Mouse (Mus musculus) limb, embryonic 10.5 days (tissue): ENCODE measurements around the gene Acly. TPM values are rescaled to one million over a fixed set of nuclear protein-coding genes. Genes with fewer than 3 reads are reported as not detected.

Experiments
- DNase-seq: peaks from one replicate; pipeline ENCODE4 v3.0.0-alpha.2; 2017; ENCODE audit warnings: low spot score
- H3K27ac ChIP-seq: fragments of 300-500 bp; sonication (generic); 2 replicates; pipeline ENCODE4 v1.5.1; 2016; ENCODE audit warnings: mild to moderate bottlenecking
- H3K27me3 ChIP-seq: fragments of 300-500 bp; sonication (generic); 2 replicates; pipeline ENCODE4 v1.6.1; 2016; ENCODE audit warnings: low read depth, mild to moderate bottlenecking; ENCODE audit not compliant: poor library complexity, severe bottlenecking
- H3K36me3 ChIP-seq: fragments of 300-500 bp; sonication (generic); 2 replicates; pipeline ENCODE4 v1.6.1; 2016; ENCODE audit warnings: mild to moderate bottlenecking, moderate library complexity
- H3K4me1 ChIP-seq: fragments of 300-500 bp; sonication (generic); 2 replicates; pipeline ENCODE4 v1.6.1; 2016
- H3K4me3 ChIP-seq: fragments of 300-500 bp; sonication (generic); 2 replicates; pipeline ENCODE4 v1.5.1; 2016; ENCODE audit warnings: mild to moderate bottlenecking, moderate library complexity
- H3K9me3 ChIP-seq: fragments of 300-500 bp; sonication (generic); replicated peaks from 2 replicates; pipeline ENCODE4 v1.6.1; 2016; ENCODE audit warnings: mild to moderate bottlenecking
- WGBS: fragments of 180-500 bp; shearing (Covaris S2); methylation state at CpG from one replicate; pipeline ENCODE4 v1.1.7; 2016; 5-methylcytosine and 5-hydroxymethylcytosine counted together
- microRNA-seq: library from miRNA; unstranded; fragments of <30 nt; microRNA quantifications from one replicate; pipeline ENCODE4, GENCODE M21; 2017
- polyA plus RNA-seq: library from polyadenylated mRNA; unstranded; fragments of >200 nt; fragmentation: Nextera tagmentation; extraction: Ambion mirVana; gene quantifications from 2 replicates; pipeline ENCODE4 v1.2.1, GENCODE M21; 2016

Acly gene
- polyA plus RNA-seq, 1 experiment from 2014 or later = 263 TPM

GRCm38 (mm10) chr11:100442625-100443024 is 85.2 kb downstream of the Acly start:
- no peak for DNase-seq
- 88% methylated on average over 6 of the region's 6 CpGs for WGBS

GRCm38 (mm10) chr11:100441797-100442196 is 86.0 kb downstream of the Acly start, which contains the start of the genes Nt5c3b and Klhl10:
Gene Nt5c3b, minus strand, starts transcription at chr11:100441808.
Gene Klhl10, plus strand, starts transcription at chr11:100441917.
- 87% methylated on average over 8 of the region's 8 CpGs for WGBS
- Histone ChIP-seq H3K27ac (peak within 1 kb of the TSS; percentile 97), H3K36me3 (peaks cover 31% of the 10 kb centered on the region), H3K4me1 (peaks cover 24% of the 10 kb centered on the region), H3K27me3 (no peaks in the 10 kb centered on the region), H3K9me3 (no peaks in the 10 kb centered on the region), H3K4me3 (peak within 1 kb of the TSS; percentile 99)
- no peak for DNase-seq

More at GRCm38 (mm10) chr11:100442625-100443024, 85.2 kb downstream of the Acly start:
- Histone ChIP-seq H3K9me3 (no peaks in the 10 kb centered on the region), H3K27me3 (no peaks in the 10 kb centered on the region), H3K4me1 (peaks cover 24% of the 10 kb centered on the region), H3K36me3 (peaks cover 22% of the 10 kb centered on the region), H3K4me3 (no peak overlapping the region), H3K27ac (no peak overlapping the region)

DNA sequence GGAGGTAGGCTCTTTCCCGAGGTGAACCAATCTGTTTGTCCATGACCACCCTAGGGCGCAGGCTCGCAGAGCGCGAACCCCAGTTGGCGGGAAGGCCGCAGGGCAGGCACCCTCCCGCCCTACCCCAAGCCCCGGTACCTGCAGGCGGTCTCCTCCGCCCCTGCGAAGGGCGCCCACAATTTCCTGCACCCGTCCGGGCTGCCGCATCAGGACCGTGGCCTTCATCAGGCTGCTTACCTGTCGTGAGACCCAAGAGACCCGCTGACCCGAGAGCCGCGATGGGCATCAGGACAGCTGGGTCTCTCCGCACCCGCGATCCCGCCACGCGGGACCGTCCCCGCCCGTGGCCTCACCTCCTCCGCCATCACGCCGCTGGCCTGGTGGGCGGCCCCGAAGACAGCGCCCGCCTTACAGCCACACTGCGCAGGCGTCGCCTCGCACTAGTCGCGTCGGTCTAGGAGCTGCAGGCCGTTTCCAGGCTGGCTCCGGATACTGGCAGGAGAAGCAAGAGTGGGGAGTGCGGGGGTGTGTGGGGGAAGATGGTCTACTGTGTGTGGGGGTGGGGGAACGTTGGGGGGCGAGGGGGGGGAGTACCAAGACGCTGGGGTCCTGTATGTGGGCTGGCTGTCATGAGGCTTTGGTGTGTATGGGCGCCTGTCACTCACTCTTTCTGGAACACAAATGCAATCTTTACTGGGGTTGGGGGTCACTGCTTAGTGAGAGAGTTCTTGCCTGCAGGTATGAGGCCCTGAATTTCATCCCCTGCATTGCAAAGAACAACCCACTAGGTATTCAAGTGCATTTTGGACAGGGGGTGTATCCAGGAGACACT is 86.9 kb downstream of the Acly start:
- Histone ChIP-seq H3K27ac (peak overlapping the region; percentile 97), H3K4me3 (peak overlapping the region; percentile 99), H3K4me1 (peaks cover 24% of the 10 kb centered on the region), H3K27me3 (no peaks in the 10 kb centered on the region), H3K9me3 (no peaks in the 10 kb centered on the region), H3K36me3 (peaks cover 40% of the 10 kb centered on the region)
- peak; percentile 87 for DNase-seq
- WGBS = 1% methylated on average over 52 of the region's 52 CpGs

- no peak overlapping the region for H3K4me3 ChIP-seq
- H3K4me1 ChIP-seq = peaks cover 24% of the 10 kb centered on the region
- DNase-seq = no peak
- H3K27me3 ChIP-seq = no peaks in the 10 kb centered on the region
- H3K27ac ChIP-seq = no peak overlapping the region
- H3K9me3 ChIP-seq = no peaks in the 10 kb centered on the region
- H3K36me3 ChIP-seq = peaks cover 66% of the 10 kb centered on the region
- 96% methylated on average over 1 of the region's 1 CpGs for WGBS
Observed at GRCm38 (mm10) chr11:100437901-100438300, 89.9 kb downstream of the Acly start.

GRCm38 (mm10) chr11:100435678-100436246 is 92.0 kb downstream of the Acly start:
- Histone ChIP-seq H3K36me3 (peaks cover 86% of the 10 kb centered on the region), H3K27ac (no peak overlapping the region), H3K4me3 (no peak overlapping the region), H3K27me3 (no peaks in the 10 kb centered on the region), H3K4me1 (peaks cover 12% of the 10 kb centered on the region), H3K9me3 (no peaks in the 10 kb centered on the region)
- WGBS = 84% methylated on average over 9 of the region's 9 CpGs
- no peak for DNase-seq

DNA sequence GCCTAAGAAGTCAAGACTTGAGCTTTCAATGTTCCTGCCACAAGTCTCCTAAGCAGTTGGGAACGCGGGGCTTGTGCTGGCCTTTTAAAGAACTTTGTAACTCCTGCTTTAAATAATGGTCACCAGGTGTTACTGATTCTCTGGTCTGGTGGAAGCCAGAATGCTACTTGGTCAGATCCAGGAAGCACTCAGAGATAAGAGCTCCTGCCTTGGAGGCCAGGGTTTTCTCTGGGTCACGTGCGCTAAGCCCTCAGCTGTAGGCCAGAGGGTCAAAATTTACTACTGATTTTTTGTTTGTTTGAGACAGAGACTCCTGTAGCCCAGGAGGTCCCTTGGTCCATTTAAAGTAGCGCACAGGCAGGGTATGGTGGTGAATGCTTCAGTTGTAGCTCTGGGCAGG is 95.8 kb downstream of the Acly start:
- DNase-seq = no peak
- H3K4me1 ChIP-seq = no peaks in the 10 kb centered on the region
- H3K4me3 ChIP-seq = no peak overlapping the region
- H3K36me3 ChIP-seq = peaks cover 90% of the 10 kb centered on the region
- 91% methylated on average over 5 of the region's 5 CpGs for WGBS
- H3K9me3 ChIP-seq = no peaks in the 10 kb centered on the region
- no peaks in the 10 kb centered on the region for H3K27me3 ChIP-seq
- H3K27ac ChIP-seq = no peak overlapping the region

- no peak for DNase-seq
- H3K9me3 ChIP-seq = no peaks in the 10 kb centered on the region
- no peak overlapping the region for H3K27ac ChIP-seq
- H3K4me1 ChIP-seq = no peaks in the 10 kb centered on the region
- peaks cover 84% of the 10 kb centered on the region for H3K36me3 ChIP-seq
- H3K27me3 ChIP-seq = no peaks in the 10 kb centered on the region
- no peak overlapping the region for H3K4me3 ChIP-seq
- WGBS = 95% methylated on average over 7 of the region's 7 CpGs
Observed at GRCm38 (mm10) chr11:100430052-100430451, 97.7 kb downstream of the Acly start.

DNA sequence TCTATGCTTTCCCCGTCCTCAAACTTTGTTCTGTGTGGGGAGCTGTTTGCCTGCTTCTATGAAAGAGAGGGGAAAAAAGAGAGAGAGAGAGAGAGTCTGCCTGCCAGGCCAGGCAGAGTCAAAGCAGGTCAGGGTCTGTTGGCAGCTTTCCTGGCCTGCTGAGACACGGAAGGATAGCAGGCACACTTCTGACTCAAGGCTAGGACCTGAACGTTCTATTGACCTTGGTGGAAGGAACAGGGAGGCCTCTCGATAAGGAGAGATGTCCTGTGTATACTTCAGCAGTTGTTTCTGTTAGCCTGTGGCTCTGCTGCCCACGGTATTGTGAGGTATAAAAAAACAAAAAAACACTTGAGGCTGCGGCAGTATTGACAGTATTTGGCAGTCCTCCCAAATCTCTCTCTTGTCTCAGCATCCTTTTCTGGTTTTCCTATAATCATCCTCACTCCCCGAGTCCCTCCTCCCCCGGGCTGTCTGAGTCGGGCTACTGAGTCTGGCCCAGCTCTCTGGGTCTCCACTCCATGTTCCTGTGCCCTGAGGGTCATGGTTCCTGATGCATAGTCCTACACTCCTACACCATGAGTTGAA is 99.1 kb downstream of the Acly start:
- Histone ChIP-seq H3K4me1 (no peaks in the 10 kb centered on the region), H3K4me3 (no peak overlapping the region), H3K9me3 (no peaks in the 10 kb centered on the region), H3K36me3 (peaks cover 86% of the 10 kb centered on the region), H3K27ac (no peak overlapping the region), H3K27me3 (no peaks in the 10 kb centered on the region)
- 87% methylated on average over 9 of the region's 9 CpGs for WGBS
- no peak for DNase-seq

GRCm38 (mm10) chr11:100426820-100427219 is 101.0 kb downstream of the Acly start:
- H3K4me1 ChIP-seq = no peaks in the 10 kb centered on the region
- 93% methylated on average over 3 of the region's 3 CpGs for WGBS
- H3K27me3 ChIP-seq = no peaks in the 10 kb centered on the region
- no peak overlapping the region for H3K27ac ChIP-seq
- no peaks in the 10 kb centered on the region for H3K9me3 ChIP-seq
- DNase-seq = no peak
- no peak overlapping the region for H3K4me3 ChIP-seq
- peaks cover 88% of the 10 kb centered on the region for H3K36me3 ChIP-seq

Small RNA genes lying within 50 kb of the gene (microRNA-seq; reads per million reads assigned to microRNA genes)
- gene Gm27374 = not detected
- 0.88 reads per million for gene Mir7116

Other genes with a start within 250 kb of the Acly start
- gene Eif1, start 208.1 kb downstream of the Acly start, polyA plus RNA-seq = 1,486 and 1,565 TPM in 2 replicates
- not detected in 2 replicates for gene Gast, start 193.6 kb downstream of the Acly start, polyA plus RNA-seq
- 0.85 and 1.3 TPM in 2 replicates for gene Hap1, start 171.9 kb downstream of the Acly start, polyA plus RNA-seq
- 35.6 and 41.8 TPM in 2 replicates for gene Jup, start 130.2 kb downstream of the Acly start, polyA plus RNA-seq
- 33.9 and 45.3 TPM in 2 replicates for gene P3h4, start 113.2 kb downstream of the Acly start, polyA plus RNA-seq
- 67.6 and 89.5 TPM in 2 replicates for gene Fkbp10, start 112.3 kb downstream of the Acly start, polyA plus RNA-seq
- 149 and 173 TPM in 2 replicates for gene Nt5c3b, start 86.2 kb downstream of the Acly start, polyA plus RNA-seq
- gene Klhl10, start 86.1 kb downstream of the Acly start, polyA plus RNA-seq = 0.63 and 0.69 TPM in 2 replicates
- gene Klhl11, start 55.3 kb downstream of the Acly start, polyA plus RNA-seq = 7.9 and 10.4 TPM in 2 replicates
- gene Ttc25, start 17.6 kb upstream of the Acly start, polyA plus RNA-seq = 1.1 and 1.2 TPM in 2 replicates
- 13.1 and 23.0 TPM in 2 replicates for gene Cnp, start 46.9 kb upstream of the Acly start, polyA plus RNA-seq
- gene Nkiras2, start 91.2 kb upstream of the Acly start, polyA plus RNA-seq = 86.2 and 95.5 TPM in 2 replicates
- gene Dnajc7, start 92.2 kb upstream of the Acly start, polyA plus RNA-seq = 256 and 281 TPM in 2 replicates
- 0.15 and 0.16 TPM in 2 replicates for gene Zfp385c, start 164.5 kb upstream of the Acly start, polyA plus RNA-seq
- 3.1 and 4.4 TPM in 2 replicates for gene Dhx58, start 176.3 kb upstream of the Acly start, polyA plus RNA-seq
- gene Kat2a, start 184.5 kb upstream of the Acly start, polyA plus RNA-seq = 77.2 and 87.7 TPM in 2 replicates
- 0.31 and 0.56 TPM in 2 replicates for gene Hspb9, start 185.8 kb upstream of the Acly start, polyA plus RNA-seq
- gene Rab5c, start 210.2 kb upstream of the Acly start, polyA plus RNA-seq = 13.1 and 16.8 TPM in 2 replicates
- not detected in 2 replicates for gene Kcnh4, start 231.9 kb upstream of the Acly start, polyA plus RNA-seq
- not detected in 2 replicates for gene Hcrt, start 234.9 kb upstream of the Acly start, polyA plus RNA-seq
- gene Ghdc, start 243.0 kb upstream of the Acly start, polyA plus RNA-seq = 3.5 and 4.3 TPM in 2 replicates